Comparison of ENCODE assay signal across 8 mouse cellular contexts in the genomic region with DNA sequence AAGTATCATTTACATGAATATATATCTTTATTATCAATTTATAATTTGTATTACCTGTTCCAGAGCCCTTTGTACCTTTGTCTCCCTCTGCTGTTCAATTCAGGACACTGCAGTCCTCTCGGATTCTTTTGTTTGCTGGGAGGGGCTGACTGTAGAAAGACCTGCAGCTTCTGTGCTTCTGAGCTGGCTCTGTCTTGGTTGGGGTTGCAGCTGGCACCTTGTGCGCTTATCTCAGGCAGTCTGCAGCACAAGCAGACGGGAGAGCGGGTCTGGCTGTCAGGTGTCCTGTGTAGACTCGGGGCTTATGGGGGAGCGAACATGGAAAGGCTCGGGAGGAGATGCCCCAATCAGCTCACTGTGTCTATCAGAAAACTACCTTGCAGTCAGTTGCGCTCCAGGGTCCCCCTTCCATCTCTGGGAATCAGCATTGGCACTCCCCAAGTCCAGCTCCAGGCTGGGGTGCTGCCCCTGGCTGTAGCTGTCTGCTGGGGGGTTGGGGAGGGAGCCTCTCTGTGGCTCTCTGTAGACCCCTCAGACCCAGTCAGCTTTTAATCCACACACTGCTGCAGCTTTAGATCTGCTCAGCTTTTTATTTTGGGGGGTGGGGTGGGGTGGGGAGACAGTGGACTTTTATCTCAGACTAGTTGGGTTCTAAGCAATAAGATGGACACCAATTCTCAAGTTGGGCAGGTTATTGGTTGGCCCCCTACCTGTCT. TPM values are rescaled to one million over a fixed set of nuclear protein-coding genes. Genes with fewer than 3 reads are reported as not detected.
DNase-seq lines count a peak whose midpoint lies in the region; ATAC-seq lines count a peak whose summit lies in the region.
"Had no signal": no experiment of that assay in that cellular context is flagged by ENCODE, and none has a peak within 500 bp of the region (broad histone marks: within the 10 kb centered on the region; RNA-seq: fewer than 3 reads in every experiment).

No protein-coding gene starts in this region.

- no peaks in the 10 kb centered on the region for H3K36me3 ChIP-seq in embryonic facial prominence, embryonic 14.5 days (ENCODE audit: control insufficient read depth, insufficient read depth, low read length)

- H3K4me1 ChIP-seq in embryonic facial prominence, embryonic 14.5 days (ENCODE audit: control insufficient read depth, insufficient read depth, low read length), result no peaks in the 10 kb centered on the region

- H3K9me3 ChIP-seq in embryonic facial prominence, embryonic 14.5 days (ENCODE audit: control insufficient read depth, low read length), result no peaks in the 10 kb centered on the region

- H3K27me3 ChIP-seq in embryonic facial prominence, embryonic 14.5 days (replicated peaks; ENCODE audit: control insufficient read depth, insufficient read depth, low read length), result no peaks in the 10 kb centered on the region

- DNase-seq in Muller cell, postnatal 12 days (ENCODE audit: inconsistent ontology term), result peak; percentile 31
- peak; percentile 5 to 15 for DNase-seq in adrenal gland, postnatal 4 days (ENCODE audit: low spot score in 2 of 2)
- DNase-seq in embryonic facial prominence, embryonic 14.5 days (ENCODE audit: low spot score), result peak; percentile 39
- DNase-seq in heart, postnatal 10 days, result peak; percentile 51 to 67
- peak; percentile 59 for DNase-seq in layer of hippocampus, adult 11-12 months (ENCODE audit: low spot score)
- DNase-seq in lung, postnatal 10 days, result peak; percentile 56
- peak; percentile 80 for DNase-seq in retina, postnatal 1 day

- H3K27ac ChIP-seq in embryonic facial prominence, embryonic 14.5 days (replicated peaks; ENCODE audit: low read depth, low read length), result no peak overlapping the region

- intact Hi-C loops in heart, postnatal 10 days (cut with DNase I), result loop anchor here (1.0 kb wide), 1 partner anchor 105 kb away; no protein-coding TSS in a partner anchor

- H3K4me2 ChIP-seq in embryonic facial prominence, embryonic 14.5 days (ENCODE audit: low read depth, low read length), result peak overlapping the region; percentile 53

- H3K4me3 ChIP-seq in embryonic facial prominence, embryonic 14.5 days (ENCODE audit: low read depth, low read length), result peak overlapping the region; percentile 24
- H3K4me3 ChIP-seq: myocyte had no signal

- WGBS in embryonic facial prominence, embryonic 14.5 days, result 14% methylated on average over 8 of the region's 8 CpGs

- ATAC-seq in embryonic facial prominence, embryonic 14.5 days (ENCODE audit: low read depth), result no peak

- H3K9ac ChIP-seq in embryonic facial prominence, embryonic 14.5 days (ENCODE audit: low read depth, low read length), result peak overlapping the region; percentile 50; the same call in 1 of the 2 replicates

RNA-seq across cellular contexts. Expression of a gene that starts 28.2 kb away (rescaled TPM):
- total RNA-seq in adrenal gland, postnatal 4 days (2021), result 1,000 to 10,000 TPM in 1 of 2 experiments, under 1 TPM in 1; 0.79 to 1,084 TPM
- polyA plus RNA-seq in embryonic facial prominence, embryonic 14.5 days (2014; fragmentation: Nextera tagmentation; extraction: Ambion mirVana), result not detected in 2 replicates
- total RNA-seq in heart, postnatal 10 days (2021), result not detected

RNA-seq across cellular contexts. Expression of a gene that starts 45.2 kb away (rescaled TPM):
- total RNA-seq in adrenal gland, postnatal 4 days (2021), result under 1 TPM in 1 of 2 experiments, not detected in 1; 0.11 TPM
- polyA plus RNA-seq in embryonic facial prominence, embryonic 14.5 days (2014; fragmentation: Nextera tagmentation; extraction: Ambion mirVana), result 0.55 and 0.63 TPM in 2 replicates
- total RNA-seq in heart, postnatal 10 days (2021), result not detected

RNA-seq across cellular contexts. Expression of a gene that starts 48.3 kb away (rescaled TPM):
- 1,000 to 10,000 TPM in 1 of 2 experiments, 100 to 1,000 TPM in 1; 616 to 1,339 TPM for total RNA-seq in adrenal gland, postnatal 4 days (2021)
- 1,478 and 1,518 TPM in 2 replicates for polyA plus RNA-seq in embryonic facial prominence, embryonic 14.5 days (2014; fragmentation: Nextera tagmentation; extraction: Ambion mirVana)
- 100 to 1,000 TPM; 765 to 826 TPM for total RNA-seq in heart, postnatal 10 days (2021)

Comparison
In these comparisons a context has a peak if more than half of its experiments do, and no peak if none do; other contexts are left out.
1. DNase-seq: peak in every context shown above with its lines; median percentile 80 in retina, postnatal 1 day; 59 in heart, postnatal 10 days; 59 in layer of hippocampus, adult 11-12 months; 56 in lung, postnatal 10 days; 39 in embryonic facial prominence, embryonic 14.5 days; 31 in Muller cell, postnatal 12 days; 10 in adrenal gland, postnatal 4 days.